Comparison of ENCODE assay signal across 12 mouse cellular contexts in the genomic region with DNA sequence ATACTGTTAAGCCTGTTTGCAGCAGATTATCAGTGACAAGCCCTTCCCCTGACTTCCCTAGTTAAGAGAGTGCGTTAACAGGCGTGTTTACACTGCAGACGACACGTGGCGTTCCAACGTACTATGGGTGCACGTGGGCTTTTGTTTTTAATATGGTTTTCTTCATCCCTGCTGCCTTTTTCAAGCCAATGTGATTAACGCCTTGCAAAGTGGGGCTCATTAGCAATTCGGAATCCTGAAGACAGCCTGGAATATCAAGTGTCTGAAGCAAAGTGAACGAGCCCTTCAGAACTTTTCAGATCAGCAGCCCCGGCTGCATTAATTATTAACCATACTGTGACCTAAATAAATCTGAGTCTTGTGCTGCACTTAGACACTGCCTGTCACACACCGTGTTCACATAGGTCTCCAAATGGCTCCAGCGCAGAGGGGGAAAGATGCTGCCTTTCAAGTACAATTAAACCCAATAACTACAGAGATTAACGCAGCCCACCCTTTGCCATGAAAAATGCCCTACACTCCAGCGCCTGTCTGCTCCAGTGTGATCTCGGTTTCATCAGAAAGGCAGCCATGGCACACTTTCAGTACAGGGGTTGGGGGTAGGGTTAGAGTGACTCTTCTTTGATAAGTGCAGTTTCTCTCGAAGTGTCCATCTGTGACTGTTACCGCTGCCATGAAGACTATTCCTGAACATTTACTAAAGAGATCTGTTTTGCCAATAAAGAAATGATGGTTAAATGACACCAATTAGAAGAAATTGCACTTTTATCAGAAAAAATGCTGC.
DNase-seq lines count a peak whose midpoint lies in the region; ATAC-seq and TF ChIP-seq lines count a peak whose summit lies in the region.
"Had no signal": no experiment of that assay in that cellular context is flagged by ENCODE, and none has a peak within 500 bp of the region (broad histone marks: within the 10 kb centered on the region; RNA-seq: fewer than 3 reads in every experiment).

No protein-coding gene starts in this region.

- H3K4me1 ChIP-seq in midbrain, embryonic 14.5 days (ENCODE audit: control insufficient read depth, insufficient read depth, low read length): 0 out of 2 replicates have a peak, but pooled peaks cover 5% of the 10 kb centered on the region
- 0 out of 2 replicates have a peak, but pooled peaks cover 4% of the 10 kb centered on the region for H3K4me1 ChIP-seq in midbrain, postnatal 0 days (ENCODE audit: insufficient read depth, low read length)
- peaks cover 13% of the 10 kb centered on the region; the same call in 1 of the 2 replicates for H3K4me1 ChIP-seq in kidney, adult 2 months (ENCODE audit: control insufficient read depth, insufficient read depth, low read length)
- H3K4me1 ChIP-seq in stomach, embryonic 16.5 days (ENCODE audit: control insufficient read depth, insufficient read depth, low read length): 0 out of 2 replicates have a peak, but pooled peaks cover 6% of the 10 kb centered on the region

- TF ChIP-seq POLR2A in kidney, adult 2 months (IDR thresholded peaks at IDR 0.05; ENCODE audit: low read depth, low read length): no peak

- H3K27ac ChIP-seq in midbrain, embryonic 14.5 days (replicated peaks; ENCODE audit: low read depth, low read length): no peak overlapping the region
- no peak overlapping the region for H3K27ac ChIP-seq in midbrain, postnatal 0 days (ENCODE audit: low read depth, low read length)
- no peak overlapping the region for H3K27ac ChIP-seq in kidney, adult 2 months (ENCODE audit: insufficient read depth, low read depth, low read length)
- H3K27ac ChIP-seq in stomach, embryonic 16.5 days (ENCODE audit: low read length): no peak overlapping the region
- H3K27ac ChIP-seq: hindbrain, embryonic 15.5 days had no signal

- no peaks in the 10 kb centered on the region for H3K27me3 ChIP-seq in midbrain, embryonic 14.5 days (ENCODE audit: control insufficient read depth, insufficient read depth, low read length)
- H3K27me3 ChIP-seq in midbrain, postnatal 0 days (ENCODE audit: insufficient read depth, low read length): no peaks in the 10 kb centered on the region
- no peaks in the 10 kb centered on the region for H3K27me3 ChIP-seq in kidney, adult 2 months (replicated peaks; ENCODE audit: control insufficient read depth, insufficient read depth, low read length)
- H3K27me3 ChIP-seq in stomach, embryonic 16.5 days (ENCODE audit: control insufficient read depth, insufficient read depth, low read length): no peaks in the 10 kb centered on the region
- H3K27me3 ChIP-seq: hindbrain, embryonic 15.5 days had no signal

- no peak overlapping the region for H3K4me3 ChIP-seq in midbrain, embryonic 14.5 days (replicated peaks; ENCODE audit: low read depth, low read length)
- H3K4me3 ChIP-seq in midbrain, postnatal 0 days (ENCODE audit: low read depth, low read length): no peak overlapping the region
- H3K4me3 ChIP-seq in kidney, adult 2 months (ENCODE audit: insufficient read depth, low read depth, low read length): no peak overlapping the region
- peak overlapping the region; percentile 23 for H3K4me3 ChIP-seq in stomach, embryonic 16.5 days (replicated peaks; ENCODE audit: low read length)
- H3K4me3 ChIP-seq: erythroblast, embryonic 14.5 days; hindbrain, embryonic 15.5 days had no signal

- H3K4me2 ChIP-seq in midbrain, embryonic 14.5 days (ENCODE audit: low read length): no peak overlapping the region
- H3K4me2 ChIP-seq in midbrain, postnatal 0 days (ENCODE audit: low read depth, low read length, poor library complexity, severe bottlenecking): no peak overlapping the region
- H3K4me2 ChIP-seq in stomach, embryonic 16.5 days (ENCODE audit: low read depth, low read length): peak overlapping the region; percentile 30
- H3K4me2 ChIP-seq: hindbrain, embryonic 15.5 days had no signal

- H3K36me3 ChIP-seq in midbrain, embryonic 14.5 days (ENCODE audit: control insufficient read depth, insufficient read depth, low read length): no peaks in the 10 kb centered on the region
- no peaks in the 10 kb centered on the region for H3K36me3 ChIP-seq in midbrain, postnatal 0 days (ENCODE audit: insufficient read depth, low read length)
- H3K36me3 ChIP-seq in kidney, adult 2 months (ENCODE audit: control insufficient read depth, insufficient read depth, low read length): no peaks in the 10 kb centered on the region
- no peaks in the 10 kb centered on the region for H3K36me3 ChIP-seq in stomach, embryonic 16.5 days (ENCODE audit: control insufficient read depth, insufficient read depth, low read length)
- H3K36me3 ChIP-seq: hindbrain, embryonic 15.5 days had no signal

- no peak overlapping the region for H3K9ac ChIP-seq in midbrain, embryonic 14.5 days (replicated peaks; ENCODE audit: low read length)
- no peak overlapping the region for H3K9ac ChIP-seq in midbrain, postnatal 0 days (replicated peaks; ENCODE audit: low read length, poor library complexity, severe bottlenecking)
- H3K9ac ChIP-seq in stomach, embryonic 16.5 days (ENCODE audit: low read length): no peak overlapping the region
- H3K9ac ChIP-seq: hindbrain, embryonic 15.5 days had no signal

- H3K9me3 ChIP-seq in midbrain, embryonic 14.5 days (ENCODE audit: control insufficient read depth, low read length): no peaks in the 10 kb centered on the region
- H3K9me3 ChIP-seq in midbrain, postnatal 0 days (ENCODE audit: low read length): no peaks in the 10 kb centered on the region
- no peaks in the 10 kb centered on the region for H3K9me3 ChIP-seq in stomach, embryonic 16.5 days (replicated peaks; ENCODE audit: control insufficient read depth, low read length)
- H3K9me3 ChIP-seq: hindbrain, embryonic 15.5 days had no signal

- peak; percentile 67 for DNase-seq in midbrain, embryonic 14.5 days
- no peak for DNase-seq in midbrain, postnatal 0 days (ENCODE audit: low spot score)
- DNase-seq in kidney, adult 2 months: peak; percentile 85
- peak; percentile 2 for DNase-seq in large intestine, adult 2 months (ENCODE audit: low read depth, low spot score)
- DNase-seq in heart, adult 18-20 months: no peak
- no peak for DNase-seq in cerebellum, adult 9-11 months
- no peak for DNase-seq in right cerebral cortex, postnatal 36 days (ENCODE audit: low spot score in 2 of 2)
- DNase-seq: adrenal gland, postnatal 10 days; gastrocnemius, postnatal 10 days had no signal

- WGBS in midbrain, embryonic 14.5 days: 46% methylated on average over 18 of the region's 18 CpGs
- 37% methylated on average over 18 of the region's 18 CpGs for WGBS in midbrain, postnatal 0 days
- WGBS in kidney, adult 2 months: 31% methylated on average over 18 of the region's 18 CpGs
- WGBS in large intestine, adult 2 months: 28% methylated on average over 18 of the region's 18 CpGs
- 29% methylated on average over 18 of the region's 18 CpGs for WGBS in stomach, embryonic 16.5 days

- ATAC-seq in midbrain, embryonic 14.5 days (ENCODE audit: low FRiP score, low TSS enrichment): no peak; the same call in 1 of the 2 replicates
- no peak; the same call in 1 of the 2 replicates for ATAC-seq in midbrain, postnatal 0 days (ENCODE audit: low FRiP score)
- peak; percentile 80 for ATAC-seq in stomach, embryonic 16.5 days (ENCODE audit: insufficient read depth, low FRiP score)

- TF ChIP-seq CTCF in midbrain, postnatal 0 days (IDR thresholded peaks at IDR 0.05): no peak
- TF ChIP-seq CTCF in kidney, adult 2 months (conservative IDR thresholded peaks at IDR 0.05; ENCODE audit: insufficient read depth, insufficient read length, low read depth, low read length): no peak

Comparison
In these comparisons a context has a peak if more than half of its experiments do, and no peak if none do; other contexts are left out.
1. DNase-seq: peak in midbrain, embryonic 14.5 days (single experiment), kidney, adult 2 months (single experiment) and large intestine, adult 2 months (single experiment); none in midbrain, postnatal 0 days (single experiment), heart, adult 18-20 months (0 of 2), cerebellum, adult 9-11 months (single experiment) and right cerebral cortex, postnatal 36 days (0 of 2).